Mouse (Mus musculus): ENCODE measurements around the gene Acot7.

Acot7 gene

GRCm38 (mm10) chr4:152141521-152142135 lies 36.3 kb upstream of the Acot7 start:
- POLR2A ChIA-PET = interaction anchor here in 2 of 4 experiments (0.7 to 1.5 kb wide), 3 partner anchors 12 to 184 kb away, joined by 3 to 4 read pairs (median 3); partner anchors contain the start of gene Rpl22 (in 1 of the 2)
- CTCF ChIA-PET = interaction anchor here (0.5 to 1.6 kb wide), 9 partner anchors 8 to 17 kb away, joined by 3 to 6 read pairs (median 3); partner anchors contain the start of gene Hes2 (in 1 of the 4)

- POLR2A ChIA-PET = interaction anchor here in 1 of 4 experiments (1.1 to 1.2 kb wide), 2 partner anchors 10 to 56 kb away, joined by 3 to 4 read pairs; no protein-coding TSS in a partner anchor
- CTCF ChIA-PET = interaction anchor here in 3 of 4 experiments (0.6 to 2.8 kb wide), 6 partner anchors 8 to 403 kb away, joined by 3 to 9 read pairs (median 3); no protein-coding TSS in a partner anchor
Measured at GRCm38 (mm10) chr4:152143632-152144031, 34.3 kb upstream of the Acot7 start.

- CTCF ChIA-PET = interaction anchor here (0.6 to 2.8 kb wide), 10 partner anchors 8 to 260 kb away, joined by 3 to 16 read pairs (median 4); no protein-coding TSS in a partner anchor
- POLR2A ChIA-PET = interaction anchor here in 1 of 4 experiments (1.1 to 1.3 kb wide), 2 partner anchors 15 to 17 kb away, joined by 3 read pairs; no protein-coding TSS in a partner anchor
Measured at GRCm38 (mm10) chr4:152145473-152145872, 32.5 kb upstream of the Acot7 start.

- ChIA-PET CTCF (interaction anchor here in 3 of 4 experiments (0.7 to 2.8 kb wide), 13 partner anchors 8 to 67 kb away, joined by 3 to 16 read pairs (median 5); no protein-coding TSS in a partner anchor), POLR2A (interaction anchor here in 2 of 4 experiments (1.1 to 1.5 kb wide), 4 partner anchors 14 to 39 kb away, joined by 3 read pairs; no protein-coding TSS in a partner anchor)
Measured at GRCm38 (mm10) chr4:152146033-152146827, 31.7 kb upstream of the Acot7 start.

GRCm38 (mm10) chr4:152150546-152150945 lies 27.4 kb upstream of the Acot7 start:
- POLR2A ChIA-PET = interaction anchor here in 3 of 4 experiments (0.6 to 2.6 kb wide), 7 partner anchors 9 to 44 kb away, joined by 3 to 22 read pairs (median 4); no protein-coding TSS in a partner anchor
- CTCF ChIA-PET = interaction anchor here in 2 of 4 experiments (1.0 to 4.6 kb wide), 11 partner anchors 8 to 274 kb away, joined by 3 to 25 read pairs (median 5); partner anchors contain the start of gene Rnf207 (in 1 of the 2)

GRCm38 (mm10) chr4:152151451-152151965 lies 26.4 kb upstream of the Acot7 start:
- ChIA-PET POLR2A (interaction anchor here in 3 of 4 experiments (0.5 to 1.8 kb wide), 16 partner anchors 11 to 199 kb away, joined by 3 to 22 read pairs (median 4); partner anchors contain the start of gene Icmt (in 1 of the 3)), CTCF (interaction anchor here in 3 of 4 experiments (0.6 to 4.6 kb wide), 20 partner anchors 11 to 283 kb away, joined by 3 to 32 read pairs (median 4); partner anchors contain the start of genes Dnajc11 (in 1 of the 3) and Nol9 (in 1 of the 3))

- CTCF ChIA-PET = interaction anchor here in 3 of 4 experiments (0.6 to 4.6 kb wide), 20 partner anchors 12 to 283 kb away, joined by 3 to 32 read pairs (median 4); partner anchors contain the start of genes Dnajc11 (in 1 of the 3) and Nol9 (in 1 of the 3)
- POLR2A ChIA-PET = interaction anchor here (0.5 to 1.8 kb wide), 17 partner anchors 12 to 198 kb away, joined by 3 to 6 read pairs (median 3); partner anchors contain the start of gene Icmt (in 1 of the 4)
Measured at GRCm38 (mm10) chr4:152151966-152152544, 25.9 kb upstream of the Acot7 start, which contains the start of gene Espn. Gene Espn (minus strand): TSS chr4:152152371.

- POLR2A ChIA-PET = interaction anchor here in 3 of 4 experiments (0.7 to 2.0 kb wide), 42 partner anchors 10 to 324 kb away, joined by 3 to 12 read pairs (median 4); partner anchors contain the start of genes Klhl21 (in 2 of the 3), Acot7 (in 1 of the 3), Gpr153 (in 1 of the 3) and Hes3 (in 1 of the 3)
- CTCF ChIA-PET = interaction anchor here (0.5 to 4.4 kb wide), 111 partner anchors 8 to 1330 kb away, joined by 3 to 122 read pairs (median 4); partner anchors contain the start of genes Rnf207 (in 2 of the 4), Rpl22 (in 2 of the 4), Acot7 (in 1 of the 4) and Hes3 (in 1 of the 4)
Measured at GRCm38 (mm10) chr4:152153771-152154177, 24.2 kb upstream of the Acot7 start.

GRCm38 (mm10) chr4:152155019-152155418 lies 22.9 kb upstream of the Acot7 start:
- ChIA-PET POLR2A (interaction anchor here in 3 of 4 experiments (1.0 to 2.0 kb wide), 6 partner anchors 10 to 119 kb away, joined by 3 to 12 read pairs (median 4); partner anchors contain the start of gene Gpr153 (in 1 of the 3)), CTCF (interaction anchor here (0.5 to 4.4 kb wide), 27 partner anchors 11 to 1149 kb away, joined by 3 to 122 read pairs (median 6); no protein-coding TSS in a partner anchor)

- POLR2A ChIA-PET = interaction anchor here in 3 of 4 experiments (0.5 to 1.8 kb wide), 6 partner anchors 24 to 130 kb away, joined by 3 to 5 read pairs (median 4); no protein-coding TSS in a partner anchor
- CTCF ChIA-PET = interaction anchor here (0.6 to 3.5 kb wide), 19 partner anchors 12 to 1866 kb away, joined by 3 to 18 read pairs (median 4); partner anchors contain the start of gene Rnf207 (in 1 of the 4)
Measured at GRCm38 (mm10) chr4:152157779-152158584, 20.0 kb upstream of the Acot7 start.

GRCm38 (mm10) chr4:152158585-152159284 lies 19.2 kb upstream of the Acot7 start, which contains the start of gene Hes2:
Gene Hes2 (plus strand): TSS chr4:152158867.
- CTCF ChIA-PET = interaction anchor here (0.5 to 3.5 kb wide), 26 partner anchors 11 to 1866 kb away, joined by 3 to 18 read pairs (median 4); partner anchors contain the start of gene Rnf207 (in 1 of the 4)
- POLR2A ChIA-PET = interaction anchor here in 3 of 4 experiments (0.5 to 2.0 kb wide), 10 partner anchors 10 to 129 kb away, joined by 3 to 11 read pairs (median 4); partner anchors contain the start of gene Acot7 (in 1 of the 3)

GRCm38 (mm10) chr4:152159285-152159678 lies 18.7 kb upstream of the Acot7 start:
- POLR2A ChIA-PET = interaction anchor here in 3 of 4 experiments (0.9 to 2.0 kb wide), 10 partner anchors 8 to 129 kb away, joined by 3 to 11 read pairs (median 4); partner anchors contain the start of gene Acot7 (in 1 of the 3)

GRCm38 (mm10) chr4:152160748-152161147 lies 17.2 kb upstream of the Acot7 start:
- ChIA-PET CTCF (interaction anchor here (0.6 to 3.5 kb wide), 13 partner anchors 11 to 1720 kb away, joined by 3 to 18 read pairs (median 4); no protein-coding TSS in a partner anchor), POLR2A (interaction anchor here in 2 of 4 experiments (0.7 to 2.0 kb wide), 5 partner anchors 8 to 181 kb away, joined by 3 to 6 read pairs (median 3); no protein-coding TSS in a partner anchor)

More at GRCm38 (mm10) chr4:152159285-152159678, 18.7 kb upstream of the Acot7 start:
- CTCF ChIA-PET = interaction anchor here (0.5 to 3.5 kb wide), 23 partner anchors 10 to 1867 kb away, joined by 3 to 18 read pairs (median 5); no protein-coding TSS in a partner anchor

- ChIA-PET POLR2A (no interaction called here), CTCF (interaction anchor here in 1 of 4 experiments (0.8 kb wide), 1 partner anchor 159 kb away, joined by 10 read pairs; no protein-coding TSS in a partner anchor)
Measured at GRCm38 (mm10) chr4:152161601-152162000, 16.3 kb upstream of the Acot7 start.

- ChIA-PET POLR2A (interaction anchor here in 1 of 4 experiments (1.1 kb wide), 1 partner anchor 106 kb away, joined by 3 read pairs; no protein-coding TSS in a partner anchor), CTCF (interaction anchor here in 1 of 4 experiments (9.7 kb wide), 1 partner anchor 8 kb away, joined by 76 read pairs; no protein-coding TSS in a partner anchor)
Measured at GRCm38 (mm10) chr4:152162748-152163147, 15.2 kb upstream of the Acot7 start.

Data from embryonic stem cell, embryonic (primary cell).